Mouse (Mus musculus): ENCODE results near the gene Eid2. TPM values are rescaled to one million over a fixed set of nuclear protein-coding genes. Genes with fewer than 3 reads are reported as not detected.

Gene Eid2
- polyA plus RNA-seq (2012; rRNA removed; ENCODE audit: low replicate concordance), result 4.6 and 9.1 TPM in 2 replicates

DNA sequence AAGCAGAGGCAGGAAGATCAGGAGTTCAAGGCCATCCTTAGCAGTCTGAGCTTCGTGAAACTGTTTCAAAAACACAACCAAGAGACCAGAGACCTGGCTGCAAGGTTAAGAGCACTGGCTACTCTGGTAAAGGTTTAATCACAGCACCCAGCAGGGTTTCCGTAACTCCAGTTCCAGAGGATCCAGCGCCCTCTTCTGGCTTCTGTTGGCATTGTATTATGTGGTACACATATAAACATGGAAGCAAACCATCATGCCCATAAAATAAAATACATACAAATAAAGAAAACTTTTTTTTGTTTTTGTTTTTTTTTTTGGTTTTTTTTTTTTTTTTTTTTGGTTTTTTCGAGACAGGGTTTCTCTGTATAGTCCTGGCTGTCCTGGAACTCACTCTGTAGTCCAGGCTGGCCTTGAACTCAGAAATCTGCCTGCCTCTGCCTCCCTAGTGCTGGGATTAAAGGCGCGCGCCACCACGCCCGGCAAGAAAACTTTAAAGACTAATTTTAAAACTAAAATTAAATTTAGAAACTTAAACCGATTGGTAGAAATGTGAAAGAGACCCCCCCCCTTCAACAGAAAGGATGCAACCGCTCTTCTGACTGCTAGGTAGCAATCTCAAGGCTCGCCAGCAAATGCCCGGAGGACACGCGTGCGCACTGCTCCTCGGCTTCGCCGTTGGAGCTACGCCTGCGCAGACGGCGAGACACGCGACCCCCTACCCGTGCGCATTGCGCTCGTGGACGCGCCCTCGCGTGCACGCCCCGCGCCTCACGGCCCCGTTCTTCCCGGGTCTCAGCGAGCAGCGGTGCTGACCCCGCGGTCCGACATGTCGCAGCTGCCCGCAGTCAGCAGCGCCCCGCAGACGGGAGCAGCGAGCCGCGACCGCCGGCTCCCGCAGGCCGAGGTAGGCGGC lies at the start of gene Eid2:
Gene Eid2, plus strand, starts transcription at position 753 of the 913 bp plus-strand sequence.

DNA sequence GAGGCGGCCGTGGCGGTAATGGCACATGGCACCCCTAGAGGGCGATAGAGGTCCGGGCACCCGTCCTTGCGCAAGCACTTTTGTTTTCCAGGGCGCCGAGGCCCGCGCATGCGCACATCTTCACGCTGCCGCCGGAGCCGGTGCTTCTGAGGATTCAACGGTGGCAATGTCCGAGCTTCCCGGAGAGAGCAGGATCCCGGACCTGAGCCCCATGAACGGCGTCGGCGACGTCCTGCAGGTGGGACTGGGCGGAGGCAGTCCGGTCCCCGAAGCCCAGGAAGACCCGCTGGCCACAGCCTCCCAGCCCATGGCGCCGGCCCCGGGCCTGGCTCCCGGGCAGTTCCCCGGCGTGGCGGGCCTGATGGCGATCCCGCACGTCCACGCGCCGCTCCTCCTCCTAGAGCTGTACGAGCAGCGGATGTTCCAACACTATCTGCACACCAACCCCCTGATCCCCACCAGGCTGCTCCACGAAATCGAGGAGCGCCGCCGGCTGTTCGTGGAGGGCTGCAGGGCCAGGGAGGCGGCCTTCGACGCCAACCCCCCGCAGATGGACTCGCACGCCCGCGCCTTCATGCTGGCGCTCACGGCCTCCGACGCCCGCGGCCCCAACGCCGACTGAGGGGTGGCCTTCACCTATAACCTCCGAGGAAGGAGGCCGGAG lies 10.1 kb downstream of the Eid2 start, which contains the start of gene Eid2b:
Gene Eid2b, plus strand, starts transcription at position 125 of the 664 bp plus-strand sequence.

GRCm38 (mm10) chr7:28290638-28291590 lies 23.2 kb downstream of the Eid2 start, which contains the start of gene Selenov:
Gene Selenov, minus strand, starts transcription at chr7:28291186.

DNA sequence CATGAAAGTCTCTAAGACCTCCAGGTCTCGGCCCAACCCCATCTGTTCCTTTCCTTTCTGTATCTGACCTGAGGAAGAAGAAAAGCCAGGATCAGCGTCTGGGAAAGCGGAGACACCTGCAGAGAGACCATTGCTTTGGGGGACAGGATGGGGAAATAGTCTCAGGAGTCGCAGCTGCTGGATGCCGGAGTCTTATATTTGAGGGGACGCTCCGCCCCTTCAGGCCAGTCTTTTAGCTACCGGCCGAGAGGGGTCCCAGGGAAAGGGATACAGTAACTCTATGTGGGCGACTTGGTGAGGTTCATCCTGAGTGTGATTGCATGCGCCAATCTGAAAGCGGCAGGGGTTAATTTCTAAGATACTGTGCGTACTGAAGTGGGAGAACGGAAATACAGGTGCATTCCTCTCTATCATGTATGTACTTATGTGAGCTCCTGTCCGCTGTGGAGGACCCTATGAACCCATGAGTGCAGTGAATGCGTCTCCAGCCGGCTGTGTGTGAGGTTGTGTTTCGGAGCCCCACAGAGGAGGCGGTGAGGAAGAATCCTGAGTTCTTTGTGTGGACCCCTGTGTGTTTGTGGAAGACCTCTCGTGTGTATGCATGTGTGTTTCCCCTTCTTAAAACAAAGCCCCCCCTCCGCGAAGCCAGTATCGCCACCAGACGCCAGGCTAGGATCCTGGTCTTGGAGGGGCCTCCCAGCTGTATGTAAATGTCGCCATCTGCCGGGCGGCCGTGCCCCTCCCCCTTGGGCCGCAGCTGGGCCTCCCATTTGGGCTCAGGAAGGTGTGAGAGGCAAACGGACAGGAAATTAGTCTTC lies 34.1 kb downstream of the Eid2 start, which contains the start of gene Dll3:
Gene Dll3, minus strand, starts transcription at position 623 of the 818 bp plus-strand sequence.

DNA sequence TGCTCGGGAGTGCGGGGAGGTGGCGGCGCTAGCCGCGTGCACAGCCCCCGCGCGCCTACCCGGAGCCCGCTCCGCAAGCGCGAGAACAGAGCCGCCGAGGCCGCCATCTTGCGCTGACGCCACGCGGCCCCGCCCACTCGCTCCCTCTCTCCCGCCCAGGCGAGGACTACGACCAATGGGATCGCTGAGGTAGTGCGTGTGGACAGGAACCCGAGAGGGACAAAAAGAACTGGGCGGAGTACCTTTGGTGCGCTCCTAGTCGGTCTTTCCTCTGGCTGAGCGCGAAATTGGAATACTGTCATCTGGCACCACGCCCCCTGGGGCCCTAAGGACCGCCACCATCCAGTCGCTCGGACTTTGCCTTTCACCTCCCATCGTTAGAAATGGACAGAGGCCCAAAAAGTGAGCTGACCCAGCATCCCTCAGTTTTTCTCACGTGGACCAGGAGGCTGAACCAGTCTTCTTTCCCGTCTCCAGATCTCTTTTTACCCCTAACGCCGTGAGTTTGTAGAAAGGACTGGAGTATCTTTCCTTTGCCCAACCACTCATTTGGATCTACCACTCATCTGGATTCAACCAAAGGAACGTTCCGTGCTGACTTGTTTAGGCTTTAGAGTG lies 44.4 kb downstream of the Eid2 start, which contains the start of gene Timm50:
Gene Timm50, minus strand, starts transcription at position 147 of the 618 bp plus-strand sequence.

Other genes with a start within 250 kb of the Eid2 start
- 122 and 149 TPM in 2 replicates for gene Psmc4, start 217.8 kb upstream of the Eid2 start, polyA plus RNA-seq (2012; rRNA removed; ENCODE audit: low replicate concordance)
- gene Fcgbp, start 196.6 kb upstream of the Eid2 start, polyA plus RNA-seq (2012; rRNA removed; ENCODE audit: low replicate concordance), result 0.53 and 54.2 TPM in 2 replicates
- gene 9530053A07Rik, start 138.4 kb upstream of the Eid2 start, polyA plus RNA-seq (2012; rRNA removed; ENCODE audit: low replicate concordance), result 0.08 and 0.11 TPM in 2 replicates
- 25.8 and 84.3 TPM in 2 replicates for gene Fbl, start 98.2 kb upstream of the Eid2 start, polyA plus RNA-seq (2012; rRNA removed; ENCODE audit: low replicate concordance)
- gene Dyrk1b, start 88.4 kb upstream of the Eid2 start, polyA plus RNA-seq (2012; rRNA removed; ENCODE audit: low replicate concordance), result 41.7 and 43.4 TPM in 2 replicates
- 6.6 and 12.9 TPM in 2 replicates for gene Eid2b, start 9.9 kb downstream of the Eid2 start, polyA plus RNA-seq (2012; rRNA removed; ENCODE audit: low replicate concordance)
- 0.14 and 0.33 TPM in 2 replicates for gene Selenov, start 23.3 kb downstream of the Eid2 start, polyA plus RNA-seq (2012; rRNA removed; ENCODE audit: low replicate concordance)
- 0.04 and 0.36 TPM in 2 replicates for gene Dll3, start 34.4 kb downstream of the Eid2 start, polyA plus RNA-seq (2012; rRNA removed; ENCODE audit: low replicate concordance)
- 112 and 113 TPM in 2 replicates for gene Timm50, start 44.2 kb downstream of the Eid2 start, polyA plus RNA-seq (2012; rRNA removed; ENCODE audit: low replicate concordance)
- 92.2 and 125 TPM in 2 replicates for gene Supt5, start 70.9 kb downstream of the Eid2 start, polyA plus RNA-seq (2012; rRNA removed; ENCODE audit: low replicate concordance)
- gene Rps16, start 82.8 kb downstream of the Eid2 start, polyA plus RNA-seq (2012; rRNA removed; ENCODE audit: low replicate concordance), result 520 and 1,161 TPM in 2 replicates
- gene Plekhg2, start 104.7 kb downstream of the Eid2 start, polyA plus RNA-seq (2012; rRNA removed; ENCODE audit: low replicate concordance), result 27.6 and 51.9 TPM in 2 replicates
- 35.4 and 86.7 TPM in 2 replicates for gene Zfp36, start 112.4 kb downstream of the Eid2 start, polyA plus RNA-seq (2012; rRNA removed; ENCODE audit: low replicate concordance)
- 55.0 and 56.9 TPM in 2 replicates for gene Med29, start 124.8 kb downstream of the Eid2 start, polyA plus RNA-seq (2012; rRNA removed; ENCODE audit: low replicate concordance)
- 75.4 and 88.0 TPM in 2 replicates for gene Paf1, start 125.1 kb downstream of the Eid2 start, polyA plus RNA-seq (2012; rRNA removed; ENCODE audit: low replicate concordance)
- 9.9 and 15.1 TPM in 2 replicates for gene Gmfg, start 169.6 kb downstream of the Eid2 start, polyA plus RNA-seq (2012; rRNA removed; ENCODE audit: low replicate concordance)
- gene Lrfn1, start 184.1 kb downstream of the Eid2 start, polyA plus RNA-seq (2012; rRNA removed; ENCODE audit: low replicate concordance), result 3.1 and 12.7 TPM in 2 replicates
- not detected in 2 replicates for gene Ifnl2, start 242.6 kb downstream of the Eid2 start, polyA plus RNA-seq (2012; rRNA removed; ENCODE audit: low replicate concordance)